Mouse (Mus musculus) megakaryocyte, adult 5-6 weeks (primary cell): ENCODE results near the gene Gm42906. TPM values are rescaled to one million over a fixed set of nuclear protein-coding genes. Genes with fewer than 3 reads are reported as not detected.

ENCODE experiments used
- ATAC-seq: 2 replicates; pipeline ENCODE4 v1.8.0; 2016; ENCODE audit warnings: mild to moderate bottlenecking, inconsistent platforms; ENCODE audit not compliant: poor library complexity, severe bottlenecking
- total RNA-seq, 2 experiments: library from RNA; stranded (forward) in 1 of 2; stranded (reverse) in 1 of 2; fragments of 153-499, 151-499 nt in 1 of 2; fragments of 221-1000, 200-1000 nt in 1 of 2; gene quantifications; 2 replicates each; pipeline versions ENCODE4 v1.2.3 to v1.2.4; 2015 to 2017

The Gm42906 gene
- total RNA-seq, 2 experiments from 2014 or later: not detected

DNA sequence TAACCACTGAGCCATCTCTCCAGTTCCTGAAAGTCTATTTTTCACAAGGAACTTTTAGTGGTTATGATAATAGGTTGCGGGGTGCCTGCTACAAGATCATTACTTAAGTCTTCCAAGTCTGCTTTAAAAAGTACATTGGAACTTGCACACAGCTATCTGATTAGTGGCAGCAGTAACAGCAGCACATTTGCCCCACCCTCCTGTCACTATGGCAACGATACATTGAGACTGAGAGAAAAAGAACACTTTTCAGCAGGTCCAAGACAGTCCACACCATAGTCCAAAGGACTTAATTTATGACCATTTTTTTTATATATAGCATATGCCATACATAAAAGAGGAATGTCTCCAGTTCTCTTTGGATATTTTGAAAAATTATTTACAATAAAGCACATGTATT lies 181.7 kb downstream of the Gm42906 start:
- ATAC-seq: no peak; the same call in 1 of the 2 replicates

DNA sequence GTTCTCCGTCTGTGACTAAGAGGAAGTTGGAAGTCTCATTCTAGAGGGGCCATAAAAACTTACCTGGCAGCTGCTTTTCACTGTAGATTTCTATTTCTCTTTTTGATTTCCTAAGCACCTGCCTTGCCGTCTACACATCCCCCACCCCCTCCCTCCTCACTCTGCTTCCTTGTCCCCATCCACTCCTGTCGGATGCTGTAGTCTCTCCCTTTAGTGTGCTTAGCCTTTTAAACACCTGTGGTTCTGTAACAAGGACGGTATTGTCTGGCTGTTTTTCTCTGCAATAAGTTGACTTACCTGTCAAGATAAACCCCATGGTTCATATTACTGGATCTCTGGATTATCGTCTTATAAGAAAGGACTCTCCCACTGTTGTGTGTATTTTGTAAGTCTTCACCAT lies 182.4 kb downstream of the Gm42906 start:
- ATAC-seq: no peak

DNA sequence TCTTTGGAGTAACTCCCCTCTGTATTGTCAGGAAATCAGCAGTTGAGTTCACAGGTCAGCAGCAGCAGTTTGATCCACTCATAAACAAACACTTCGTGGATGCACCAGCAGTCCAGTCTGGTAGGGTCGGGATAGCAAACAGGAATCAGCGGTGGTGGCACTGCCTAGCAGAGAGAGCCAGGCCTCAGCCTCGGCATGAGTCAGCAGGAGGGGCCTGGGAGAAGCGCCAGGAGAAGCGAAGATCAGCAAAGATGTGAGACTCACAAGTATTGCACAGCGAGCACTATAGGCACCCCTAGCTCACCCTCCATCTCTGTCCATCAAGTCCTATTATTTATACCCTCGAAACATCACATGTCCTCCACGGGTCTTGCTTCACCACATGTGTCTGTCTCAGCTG lies 189.2 kb downstream of the Gm42906 start:
- ATAC-seq: no peak

DNA sequence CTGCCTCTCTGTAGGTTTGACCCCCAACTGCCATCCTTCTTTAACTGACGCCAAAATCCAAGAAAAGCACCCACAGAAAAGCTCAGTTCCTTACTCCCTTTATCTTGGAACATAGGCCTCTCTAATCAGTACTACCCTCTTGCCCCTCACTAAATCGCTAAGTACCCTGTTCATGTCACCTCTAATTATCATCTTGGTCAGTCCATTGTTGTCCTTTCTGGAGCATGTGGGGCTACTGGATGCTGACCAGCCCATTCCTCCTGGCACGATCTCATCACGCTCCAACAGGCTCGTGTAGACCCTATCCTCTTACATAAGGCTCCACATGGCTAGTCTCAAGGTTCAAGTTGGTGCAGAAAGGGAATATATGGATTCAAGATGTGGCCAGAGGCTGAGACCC lies 191.6 kb downstream of the Gm42906 start:
- ATAC-seq: no peak

DNA sequence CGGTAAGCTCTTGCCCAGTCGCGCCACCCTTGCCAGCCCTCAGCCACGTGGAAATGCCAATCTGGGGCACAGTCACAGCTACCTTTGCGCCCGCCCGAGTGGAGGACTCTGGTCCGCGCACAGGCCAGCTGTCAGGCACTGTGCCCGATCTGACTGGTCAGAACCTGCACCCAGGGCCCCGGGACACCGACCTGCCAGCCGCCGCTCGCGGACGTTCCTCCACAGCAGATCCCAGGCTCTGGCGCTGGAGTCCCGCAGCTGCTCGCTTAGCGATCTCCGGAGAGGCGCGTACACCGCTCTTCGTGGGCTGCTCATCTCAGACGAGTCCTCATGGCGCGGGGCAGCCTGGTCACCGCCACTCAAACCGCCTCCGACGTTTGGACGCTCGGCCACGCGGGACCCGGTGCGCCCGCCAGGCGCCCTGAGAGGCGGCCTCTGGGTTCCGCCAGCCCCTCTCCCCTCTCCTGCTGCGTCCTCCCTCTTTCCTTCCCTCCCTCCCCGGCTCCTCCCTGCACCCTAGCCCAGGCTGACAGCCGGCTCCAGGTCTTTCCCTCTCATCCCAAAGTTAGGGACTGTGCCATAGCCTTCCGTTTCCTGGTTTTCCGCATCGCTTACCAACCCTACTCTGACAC lies 194.4 kb downstream of the Gm42906 start, which contains the start of gene Stard13:
Gene Stard13 (minus strand): TSS at position 437 of the 632 bp plus-strand sequence.
- ATAC-seq: no peak

DNA sequence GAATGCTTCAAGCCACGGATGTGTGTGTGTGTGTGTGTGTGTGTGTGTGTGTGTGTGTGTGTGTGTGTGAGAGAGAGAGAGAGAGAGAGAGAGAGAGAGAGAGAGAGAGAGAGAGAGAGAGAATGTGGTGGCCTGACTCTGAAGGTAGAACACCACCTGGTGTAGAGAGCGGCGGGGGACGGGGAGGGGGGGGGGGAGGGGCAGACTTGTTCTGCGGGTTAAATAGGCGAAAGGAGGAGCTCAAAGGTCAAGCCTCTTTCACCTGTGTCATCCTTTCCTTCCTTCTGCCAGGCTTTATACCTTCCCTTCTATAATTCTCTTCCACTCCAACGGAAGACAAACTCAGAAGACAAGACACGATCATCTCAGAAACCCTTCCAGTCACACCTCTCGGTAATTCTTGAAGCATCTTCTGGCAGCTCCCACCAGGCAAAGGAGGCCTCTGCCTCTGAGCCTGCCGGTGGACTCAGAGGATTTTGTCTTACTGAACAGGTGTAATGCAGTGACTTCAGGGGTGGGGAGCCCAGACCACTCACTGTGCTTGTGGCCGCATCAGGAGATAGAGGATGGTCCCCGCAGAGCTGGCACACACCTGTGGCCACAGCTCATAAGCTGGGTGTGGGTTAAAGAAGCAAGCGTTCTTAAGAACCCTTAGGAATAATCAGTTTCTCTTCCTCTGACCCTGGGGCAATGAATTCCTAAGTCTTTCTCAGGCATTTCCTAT lies 195.2 kb downstream of the Gm42906 start:
- no peak for ATAC-seq

DNA sequence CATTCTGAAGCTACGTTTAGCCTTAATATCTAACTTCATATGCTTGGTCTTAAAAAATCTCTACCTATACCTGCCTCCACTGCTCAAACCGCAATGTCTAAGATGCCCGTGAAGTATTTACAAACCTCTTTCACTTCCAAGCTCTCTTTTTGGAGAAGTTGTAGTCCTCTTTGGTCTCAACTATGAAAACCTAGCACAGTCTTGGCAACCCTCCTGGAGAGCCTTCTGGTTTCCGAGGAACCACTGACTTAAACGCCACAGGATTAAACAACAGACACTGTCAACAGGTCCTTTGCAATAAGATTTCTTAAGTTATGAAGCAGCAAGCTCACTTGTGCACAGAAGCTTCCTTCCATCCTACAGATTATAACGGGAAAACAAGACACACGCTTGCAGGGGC lies 196.1 kb downstream of the Gm42906 start:
- ATAC-seq: no peak

DNA sequence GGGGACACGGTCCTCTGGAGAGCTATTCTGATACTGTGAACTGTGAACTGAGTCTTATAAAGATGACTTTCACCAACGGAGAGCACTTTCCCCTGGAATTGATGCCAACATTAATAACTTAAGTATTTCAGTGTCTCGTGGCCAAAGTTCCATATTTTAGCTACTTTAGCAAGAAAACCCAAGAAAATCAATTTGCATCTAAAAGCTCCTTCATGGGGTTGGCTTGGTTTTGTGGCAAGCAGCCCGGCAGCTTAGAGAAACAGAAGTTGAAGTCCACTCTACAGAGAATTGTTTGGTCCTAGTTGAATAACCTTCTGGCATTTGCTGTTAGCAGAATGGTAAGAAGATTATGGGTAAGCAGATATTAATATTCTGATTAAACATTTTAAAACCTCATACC lies 196.6 kb downstream of the Gm42906 start:
- no peak for ATAC-seq

DNA sequence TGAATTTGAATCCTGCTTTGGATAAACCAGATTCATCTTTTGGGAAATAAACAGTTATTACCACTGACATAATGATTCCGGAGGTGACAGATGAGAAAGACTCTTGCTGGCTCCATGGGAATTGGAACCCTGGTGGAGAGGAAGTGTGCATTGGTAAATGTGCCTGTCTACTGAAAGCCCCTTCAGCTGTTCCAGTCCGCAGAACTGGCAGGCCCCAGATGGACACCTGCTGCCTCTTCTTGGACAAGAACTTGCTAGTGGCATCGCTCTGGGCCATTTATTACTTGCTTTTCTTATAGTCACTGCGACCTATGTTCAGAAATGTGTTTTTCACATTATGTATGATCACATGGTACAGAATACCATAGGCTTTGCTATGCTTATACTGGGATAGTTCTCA lies 197.5 kb downstream of the Gm42906 start:
- no peak for ATAC-seq

DNA sequence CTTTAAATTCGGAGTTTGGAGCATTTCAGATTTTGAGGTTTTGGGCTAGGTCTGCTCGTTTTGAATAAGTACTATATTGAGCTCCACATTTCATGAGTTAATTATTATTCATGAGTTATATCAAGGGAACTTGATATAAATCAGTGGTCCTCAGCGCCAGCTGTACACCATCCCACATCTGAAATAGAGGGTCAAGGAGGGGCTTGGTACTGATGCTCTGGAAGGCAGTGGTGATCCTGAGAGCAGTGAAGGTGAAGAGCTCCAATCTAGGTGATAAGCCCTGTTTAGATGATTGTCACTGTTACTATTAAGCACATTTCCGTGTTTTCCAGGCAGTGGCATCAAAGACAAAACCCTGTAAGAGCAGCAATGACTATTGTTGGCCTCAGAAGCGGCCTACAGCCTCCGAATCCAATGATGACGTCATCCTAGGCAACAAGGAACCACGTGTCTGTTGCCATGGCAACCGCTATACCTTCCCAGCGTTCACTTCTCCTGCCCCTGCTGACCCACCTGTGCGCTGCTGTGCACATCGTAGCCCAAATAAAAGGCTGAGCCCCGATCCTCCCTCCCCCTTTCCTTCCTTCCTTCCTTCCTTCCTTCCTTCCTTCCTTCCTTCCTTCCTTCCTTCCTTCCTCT lies 199.5 kb downstream of the Gm42906 start:
- ATAC-seq: no peak

DNA sequence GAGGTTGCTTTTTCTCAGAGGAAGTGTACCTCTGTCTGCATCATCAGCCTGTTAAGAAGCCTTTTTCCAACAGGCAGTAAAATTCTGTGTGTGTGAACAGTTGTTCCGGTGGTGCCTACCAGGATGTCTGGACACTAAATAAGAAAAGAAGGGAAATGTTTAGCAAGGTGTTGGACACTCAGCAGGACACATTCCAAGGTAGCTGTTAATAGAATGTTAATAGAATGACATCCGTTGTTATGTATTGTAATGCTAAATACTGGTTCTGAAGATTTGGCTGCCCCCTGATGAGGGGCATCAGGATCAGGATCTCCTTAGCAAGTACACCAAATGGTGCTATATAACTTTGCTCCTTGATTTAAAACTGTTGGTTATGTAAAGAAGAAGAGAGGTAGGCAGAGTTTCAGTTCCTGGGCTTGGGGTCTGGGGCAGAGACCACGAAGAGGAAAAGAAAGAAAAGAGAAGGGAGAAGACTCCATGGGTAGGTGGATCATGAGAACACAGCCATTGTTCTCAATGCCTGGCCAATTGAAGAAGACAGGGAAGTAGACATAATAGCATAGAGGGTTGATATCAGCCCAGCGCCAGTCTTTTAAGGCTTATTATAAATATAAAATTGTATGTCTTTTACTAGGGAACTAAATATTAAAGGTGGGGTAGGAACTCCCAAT lies 204.1 kb downstream of the Gm42906 start:
- ATAC-seq: peak; percentile 59

DNA sequence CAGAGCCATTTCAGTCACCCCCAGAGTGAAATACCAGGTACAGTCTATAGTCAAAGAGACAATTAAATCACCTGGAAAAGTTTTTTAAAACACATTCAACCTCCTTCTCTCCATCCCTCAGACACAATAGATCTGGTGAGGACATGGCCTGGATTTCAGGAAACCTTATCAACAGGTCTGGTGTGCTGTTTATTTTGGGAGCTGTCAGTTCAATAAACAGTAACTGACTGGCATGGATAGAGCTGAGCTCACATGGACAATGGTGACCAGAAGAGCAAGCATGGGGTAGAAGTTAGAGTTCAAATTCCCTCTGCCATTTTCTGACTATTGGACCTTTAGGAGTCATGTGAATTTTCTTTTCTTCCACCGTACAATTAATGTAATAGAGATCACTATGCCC lies 205.2 kb downstream of the Gm42906 start:
- ATAC-seq: no peak

DNA sequence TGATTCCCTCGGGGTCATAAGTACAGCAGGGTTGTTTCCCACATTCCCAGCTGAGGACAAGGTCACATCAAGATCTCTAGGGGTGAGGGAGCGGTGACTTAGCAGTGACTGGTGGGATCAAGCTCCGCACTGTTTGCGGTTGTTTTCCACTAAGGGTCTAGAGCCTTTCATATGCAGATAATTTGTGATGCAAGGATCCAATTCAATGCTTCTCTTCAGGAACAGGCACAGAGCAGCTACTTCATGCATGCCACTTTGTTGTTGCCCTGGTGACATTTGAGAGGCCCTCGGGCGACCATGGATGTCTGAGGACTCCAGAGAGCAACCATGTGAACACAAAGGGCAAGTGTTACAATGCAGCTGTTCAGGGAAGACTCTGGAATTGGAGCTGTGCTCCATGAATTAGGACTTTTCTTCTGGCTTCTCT lies 209.3 kb downstream of the Gm42906 start:
- ATAC-seq: no peak

DNA sequence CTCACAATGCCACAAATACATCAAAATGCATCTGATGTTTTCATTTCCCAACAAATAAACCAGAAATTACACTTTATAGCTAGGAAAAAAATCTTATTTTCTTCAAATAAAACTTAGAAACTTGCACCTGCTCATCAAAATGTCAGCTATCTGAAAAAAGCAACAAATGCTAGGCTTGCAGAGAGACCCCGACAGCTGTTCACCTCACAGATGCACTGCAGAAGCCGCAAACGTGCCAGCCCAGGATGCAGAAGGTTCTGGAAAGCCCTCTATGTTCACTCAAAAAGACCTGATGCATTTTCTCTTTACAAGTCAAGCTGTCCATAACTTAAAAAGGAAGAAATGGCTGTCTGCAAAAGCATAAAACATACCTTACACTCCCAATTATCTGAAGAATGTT lies 214.9 kb downstream of the Gm42906 start:
- no peak for ATAC-seq

DNA sequence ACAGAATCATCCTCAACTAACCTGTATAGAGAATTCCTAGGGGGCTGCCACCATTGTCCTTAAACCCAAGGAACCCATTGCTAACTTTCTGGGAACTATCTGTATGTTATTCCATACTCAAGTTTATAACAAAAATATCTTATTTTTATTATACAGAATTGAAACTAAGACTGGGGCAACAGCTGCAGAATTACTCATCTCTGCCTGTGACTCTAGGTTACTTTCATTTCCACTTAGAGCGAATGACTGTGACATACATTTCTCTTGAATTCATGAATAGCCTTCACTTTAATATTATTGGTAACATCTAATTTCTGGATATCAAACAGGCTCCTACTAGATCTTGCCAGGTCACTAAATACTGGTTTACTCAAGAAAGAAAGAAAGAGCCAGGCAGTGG lies 217.1 kb downstream of the Gm42906 start:
- ATAC-seq: peak; percentile 66

DNA sequence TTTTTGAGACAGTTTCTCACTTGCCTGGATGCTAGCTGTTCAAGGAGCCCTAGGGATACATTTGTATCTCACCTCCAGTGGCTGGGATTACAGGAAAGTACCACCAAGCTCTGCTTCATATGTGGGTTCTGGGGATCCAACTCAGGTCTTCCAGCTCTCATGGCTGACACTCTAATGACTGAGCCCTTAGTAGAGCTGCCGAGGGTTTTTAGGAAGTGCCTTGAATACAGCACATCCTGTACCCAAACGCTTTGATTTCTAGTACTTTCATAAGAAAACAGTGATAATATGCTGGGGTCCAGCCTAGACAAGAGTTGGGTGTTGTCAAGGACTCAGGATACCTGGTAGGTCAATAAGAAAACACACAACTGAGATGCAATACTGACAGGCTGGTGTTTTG lies 217.9 kb downstream of the Gm42906 start:
- ATAC-seq: peak; percentile 52

DNA sequence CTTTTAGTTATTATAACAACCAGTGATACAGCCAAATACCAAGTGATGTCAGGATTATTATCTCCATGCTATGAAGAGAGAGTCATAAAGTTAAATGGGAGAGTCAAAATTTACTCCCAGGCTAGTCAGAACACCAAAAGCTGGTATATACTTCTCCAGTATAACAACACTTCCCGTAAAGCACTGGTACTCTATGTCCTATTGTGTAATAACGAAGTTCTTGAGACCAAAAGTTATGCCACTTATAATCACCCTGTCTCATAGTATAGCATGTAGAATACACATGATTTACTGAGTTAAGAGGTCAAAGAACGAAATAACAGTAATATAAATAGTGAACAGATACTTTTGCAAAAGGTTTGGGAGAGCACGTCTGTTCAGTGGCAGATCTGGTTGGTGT lies 222.9 kb downstream of the Gm42906 start:
- no peak for ATAC-seq

DNA sequence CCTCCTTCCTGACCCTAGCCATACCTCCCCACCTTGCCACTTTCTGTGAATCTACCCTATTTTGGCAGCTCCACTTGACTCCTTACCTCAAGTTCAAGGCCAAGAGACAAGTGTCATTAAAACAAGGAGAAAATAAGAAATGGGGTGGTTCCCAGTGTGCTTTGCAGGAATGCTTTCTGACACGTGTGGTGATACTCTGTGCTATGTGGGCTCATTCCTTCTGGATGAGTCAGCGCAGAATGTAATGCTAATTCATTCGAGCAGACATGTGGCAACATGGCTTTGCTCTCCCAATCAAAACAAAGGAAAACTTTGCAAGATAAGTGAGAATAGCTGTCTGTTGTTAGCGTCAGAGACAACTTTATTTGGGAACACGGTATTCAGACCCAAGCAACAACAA lies 225.0 kb downstream of the Gm42906 start:
- ATAC-seq: no peak

DNA sequence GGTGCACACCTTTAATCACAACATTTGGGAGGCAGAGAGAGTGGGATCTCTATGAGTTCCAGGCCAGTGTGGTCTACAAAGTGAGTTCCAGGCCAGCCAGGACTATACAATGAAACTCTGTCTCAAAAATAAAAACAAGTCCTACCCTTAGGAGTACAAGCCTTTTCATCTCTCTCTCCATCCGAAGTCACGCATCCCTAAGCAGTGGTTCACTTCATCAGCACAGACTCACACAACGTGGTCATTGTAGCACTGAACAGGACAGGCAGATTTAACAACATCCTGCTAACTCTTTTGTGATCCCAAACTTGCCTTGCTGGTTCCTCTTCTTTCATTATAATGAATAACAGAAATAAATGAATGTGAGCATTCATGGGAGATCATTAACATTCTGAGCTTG lies 226.7 kb downstream of the Gm42906 start:
- ATAC-seq: no peak

DNA sequence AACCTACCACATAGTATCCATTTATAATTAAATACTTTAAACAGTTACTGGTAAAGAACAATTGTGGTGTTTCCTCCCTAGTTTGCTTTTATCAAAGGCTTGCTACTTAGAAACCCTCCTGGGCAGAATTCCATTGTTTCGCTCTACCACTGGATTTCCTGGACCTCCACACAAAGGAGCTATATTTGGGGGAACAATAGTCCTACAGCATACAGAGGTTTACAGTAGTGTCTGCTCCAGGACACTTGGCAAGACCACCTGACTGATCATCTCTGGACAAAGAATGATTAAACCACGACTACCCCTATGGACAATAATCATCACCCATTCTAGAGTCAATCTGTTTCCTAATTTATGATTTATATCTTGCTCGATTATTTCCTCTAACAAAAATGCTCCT lies 228.7 kb downstream of the Gm42906 start:
- no peak for ATAC-seq

DNA sequence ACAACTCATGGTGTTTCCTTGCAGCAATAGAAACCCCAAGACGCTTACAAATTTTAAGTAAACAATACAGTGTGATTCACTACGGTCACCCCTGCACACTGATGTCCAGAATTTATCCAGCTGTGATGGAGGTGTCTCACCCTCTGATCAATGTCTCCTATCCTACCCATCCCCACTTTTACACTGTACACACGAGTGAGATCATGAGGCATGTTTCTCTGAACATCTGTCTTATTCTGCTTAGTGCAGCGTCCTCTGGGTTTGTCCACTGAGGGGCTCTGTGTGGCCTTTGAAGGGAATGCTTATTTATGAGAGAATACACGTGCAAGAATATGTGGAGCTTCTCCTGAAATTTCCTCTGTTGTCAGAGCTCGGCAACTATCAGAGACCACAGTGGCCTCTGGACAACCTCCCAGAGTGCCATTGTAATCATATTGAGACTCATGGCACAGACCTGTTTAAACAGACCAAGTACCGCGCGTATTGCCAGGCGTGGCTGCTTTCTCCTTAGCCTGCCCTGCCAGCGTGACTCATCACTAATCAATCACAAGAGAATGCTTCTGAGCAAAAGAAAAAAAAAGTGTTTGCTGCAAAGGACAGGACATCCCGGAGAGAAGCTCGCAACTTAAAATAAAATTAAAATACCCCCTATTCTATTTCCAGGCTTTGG lies 231.2 kb downstream of the Gm42906 start:
- no peak for ATAC-seq
